Mouse (Mus musculus) G1E (cell line): ENCODE data around the gene Oxct2a. TPM values are rescaled to one million over a fixed set of nuclear protein-coding genes. Genes with fewer than 3 reads are reported as not detected.

Experiments
- ATAC-seq: 2 replicates; pipeline ENCODE4 v1.8.0; 2016; ENCODE audit warnings: mild to moderate bottlenecking; ENCODE audit not compliant: insufficient number of reproducible peaks, poor library complexity, low FRiP score, severe bottlenecking; ENCODE audit errors: extremely low read depth
- DNase-seq: peaks from one replicate; pipeline ENCODE4 v3.0.0; 2012; ENCODE audit warnings: low spot score
- H3K27me3 ChIP-seq: 2 replicates; pipeline ENCODE4 v1.6.1; 2012; ENCODE audit warnings: mild to moderate bottlenecking, low read length, inconsistent platforms; ENCODE audit not compliant: insufficient read depth
- H3K36me3 ChIP-seq: replicated peaks from 2 replicates; pipeline ENCODE3; 2012; ENCODE audit warnings: mild to moderate bottlenecking, inconsistent platforms
- H3K4me1 ChIP-seq: 2 replicates; pipeline ENCODE4 v1.6.1; 2012; ENCODE audit warnings: low read depth, low read length, inconsistent platforms, mixed read lengths; ENCODE audit not compliant: insufficient read depth
- H3K4me3 ChIP-seq: 2 replicates; pipeline ENCODE4 v1.5.1; 2012; ENCODE audit warnings: low read depth, mild to moderate bottlenecking, inconsistent platforms, low read length, moderate library complexity, mixed read lengths
- H3K9me3 ChIP-seq: replicated peaks from 2 replicates; pipeline ENCODE4 v1.6.1; 2012; ENCODE audit warnings: inconsistent platforms
- CTCF ChIP-seq: IDR thresholded peaks from 2 replicates; pipeline ENCODE4 v1.5.1; 2012; ENCODE audit warnings: low read depth, low read length, inconsistent platforms, mixed read lengths
- GATA1 ChIP-seq: IDR thresholded peaks from 2 replicates; pipeline ENCODE4 v1.6.1; 2012; ENCODE audit warnings: borderline replicate concordance, low read length, inconsistent platforms, mixed read lengths
- GATA2 ChIP-seq: IDR thresholded peaks from 2 replicates; pipeline ENCODE4 v1.6.1; 2012; ENCODE audit warnings: low read depth, low read length, inconsistent platforms, borderline replicate concordance
- POLR2AphosphoS5 ChIP-seq: IDR thresholded peaks from 2 replicates; pipeline ENCODE4 v1.6.1; 2012; ENCODE audit warnings: low read depth, low read length, inconsistent platforms; ENCODE audit not compliant: insufficient replicate concordance
- TAL1 ChIP-seq: conservative IDR thresholded peaks from 2 replicates; pipeline ENCODE4 v1.6.1; 2012; ENCODE audit warnings: low read depth, low read length, inconsistent platforms, mixed read lengths
- polyA plus RNA-seq: library from polyadenylated mRNA; stranded (reverse); fragments of >175 nt; gene quantifications from 2 replicates; pipeline ENCODE4 v1.2.3, GENCODE M21; 2012
- total RNA-seq, 2 experiments: library from RNA; stranded (forward) in 1 of 2; stranded (reverse) in 1 of 2; fragments of 200-1000 nt in 1 of 2; fragments of >200 nt in 1 of 2; fragmentation: Nextera tagmentation in 1 of 2; gene quantifications; 2 replicates each; pipeline ENCODE4 v1.2.3; 2014 to 2017

Gene Oxct2a
- total RNA-seq (2014; fragmentation: Nextera tagmentation) (not detected in 2 replicates), total RNA-seq (2017) (0.33 TPM in 1 of 2 replicates, not detected in the other), polyA plus RNA-seq (not detected in 2 replicates)

GRCm38 (mm10) chr4:123323534-123323933 lies at the start of gene Oxct2a:
Gene Oxct2a (minus strand): TSS chr4:123323634.
- no peak for ATAC-seq
- no peak for TF ChIP-seq POLR2AphosphoS5
- TF ChIP-seq CTCF: no peak
- TF ChIP-seq GATA1: no peak
- peaks cover 11% of the 10 kb centered on the region for H3K9me3 ChIP-seq
- no peaks in the 10 kb centered on the region for H3K36me3 ChIP-seq
- no peaks in the 10 kb centered on the region for H3K4me1 ChIP-seq
- H3K27me3 ChIP-seq: peaks cover 10% of the 10 kb centered on the region; the same call in 1 of the 2 replicates
- DNase-seq: no peak
- H3K4me3 ChIP-seq: no peak within 1 kb of the TSS

- Histone ChIP-seq H3K9me3 (no peaks in the 10 kb centered on the region), H3K4me3 (no peak overlapping the region), H3K4me1 (no peaks in the 10 kb centered on the region), H3K36me3 (peaks cover 86% of the 10 kb centered on the region), H3K27me3 (no peaks in the 10 kb centered on the region)
- TF ChIP-seq TAL1 (no peak), CTCF (no peak), GATA2 (no peak), POLR2AphosphoS5 (no peak), GATA1 (no peak)
- no peak for DNase-seq
- ATAC-seq: no peak
These were observed 40.1 kb upstream of the Oxct2a start for GRCm38 (mm10) chr4:123363555-123363954.

GRCm38 (mm10) chr4:123360771-123361170 lies 37.3 kb upstream of the Oxct2a start:
- ATAC-seq: no peak
- H3K36me3 ChIP-seq: peaks cover 79% of the 10 kb centered on the region
- TF ChIP-seq CTCF (no peak), GATA2 (no peak), POLR2AphosphoS5 (no peak), TAL1 (no peak)

GRCm38 (mm10) chr4:123358613-123359012 lies 35.2 kb upstream of the Oxct2a start:
- H3K9me3 ChIP-seq: no peaks in the 10 kb centered on the region
- TF ChIP-seq POLR2AphosphoS5 (no peak), GATA2 (no peak), CTCF (no peak)
- ATAC-seq (no peak), DNase-seq (no peak)
- peaks cover 81% of the 10 kb centered on the region for H3K36me3 ChIP-seq
- H3K27me3 ChIP-seq: no peaks in the 10 kb centered on the region
- H3K4me3 ChIP-seq: no peak overlapping the region
- no peaks in the 10 kb centered on the region for H3K4me1 ChIP-seq

More at GRCm38 (mm10) chr4:123360771-123361170, 37.3 kb upstream of the Oxct2a start:
- no peaks in the 10 kb centered on the region for H3K4me1 ChIP-seq
- H3K4me3 ChIP-seq: no peak overlapping the region
- H3K27me3 ChIP-seq: no peaks in the 10 kb centered on the region
- H3K9me3 ChIP-seq: no peaks in the 10 kb centered on the region
- DNase-seq: no peak

- no peak for ATAC-seq
These were observed 32.5 kb upstream of the Oxct2a start for GRCm38 (mm10) chr4:123355941-123356340.

GRCm38 (mm10) chr4:123353271-123353877 lies 29.9 kb upstream of the Oxct2a start:
- Histone ChIP-seq H3K9me3 (no peaks in the 10 kb centered on the region), H3K36me3 (peaks cover 84% of the 10 kb centered on the region), H3K27me3 (no peaks in the 10 kb centered on the region), H3K4me3 (no peak overlapping the region), H3K4me1 (no peaks in the 10 kb centered on the region)
- TF ChIP-seq GATA2: no peak
- TF ChIP-seq POLR2AphosphoS5: no peak
- no peak for TF ChIP-seq CTCF
- no peak for TF ChIP-seq TAL1
- TF ChIP-seq GATA1: no peak
- ATAC-seq (no peak), DNase-seq (no peak)

More at GRCm38 (mm10) chr4:123355941-123356340, 32.5 kb upstream of the Oxct2a start:
- no peak for DNase-seq
- H3K9me3 ChIP-seq: no peaks in the 10 kb centered on the region
- H3K36me3 ChIP-seq: peaks cover 80% of the 10 kb centered on the region
- H3K4me3 ChIP-seq: no peak overlapping the region
- H3K27me3 ChIP-seq: no peaks in the 10 kb centered on the region
- H3K4me1 ChIP-seq: no peaks in the 10 kb centered on the region
- TF ChIP-seq TAL1 (no peak), GATA2 (no peak), GATA1 (no peak), POLR2AphosphoS5 (no peak), CTCF (no peak)

GRCm38 (mm10) chr4:123343471-123343789 lies 20.0 kb upstream of the Oxct2a start:
- no peak for ATAC-seq

More at GRCm38 (mm10) chr4:123343471-123343789, 20.0 kb upstream of the Oxct2a start:
- TF ChIP-seq GATA1 (no peak), TAL1 (no peak), GATA2 (no peak), CTCF (no peak), POLR2AphosphoS5 (no peak)
- Histone ChIP-seq H3K4me1 (peaks cover 15% of the 10 kb centered on the region), H3K27me3 (peaks cover 41% of the 10 kb centered on the region), H3K36me3 (peaks cover under 1% of the 10 kb centered on the region), H3K4me3 (peak overlapping the region; percentile 69; the same call in 1 of the 2 replicates), H3K9me3 (peaks cover 8% of the 10 kb centered on the region)
- no peak for DNase-seq
